Mouse (Mus musculus) forebrain, embryonic 10.5 days (tissue): ENCODE results near the gene Ttc7b. TPM values are rescaled to one million over a fixed set of nuclear protein-coding genes. Genes with fewer than 3 reads are reported as not detected.

Experiments
- DNase-seq: peaks from one replicate; pipeline ENCODE4 v3.0.0-alpha.2; 2017; ENCODE audit warnings: low spot score; ENCODE audit errors: extremely low spot score
- H3K27ac ChIP-seq: fragments of 300-500 bp; sonication (generic); 2 replicates; pipeline ENCODE4 v1.5.1; 2016; ENCODE audit warnings: mild to moderate bottlenecking
- H3K27me3 ChIP-seq: fragments of 300-500 bp; sonication (generic); 2 replicates; pipeline ENCODE4 v1.6.1; 2016; ENCODE audit warnings: mild to moderate bottlenecking; ENCODE audit not compliant: poor library complexity, severe bottlenecking
- H3K36me3 ChIP-seq: fragments of 300-500 bp; sonication (generic); replicated peaks from 2 replicates; pipeline ENCODE4 v1.6.1; 2016; ENCODE audit warnings: mild to moderate bottlenecking, moderate library complexity
- H3K4me1 ChIP-seq: fragments of 300-500 bp; sonication (generic); 2 replicates; pipeline ENCODE4 v1.6.1; 2016
- H3K4me3 ChIP-seq: fragments of 300-500 bp; sonication (generic); 2 replicates; pipeline ENCODE4 v1.5.1; 2016; ENCODE audit warnings: mild to moderate bottlenecking, moderate library complexity
- H3K9me3 ChIP-seq: fragments of 300-500 bp; sonication (generic); 2 replicates; pipeline ENCODE4 v1.6.1; 2016; ENCODE audit warnings: mild to moderate bottlenecking, moderate library complexity
- WGBS: fragments of 180-500 bp; shearing (Covaris S2); methylation state at CpG from one replicate; pipeline ENCODE4 v1.1.7; 2016; 5-methylcytosine and 5-hydroxymethylcytosine counted together
- polyA plus RNA-seq: library from polyadenylated mRNA; unstranded; fragments of >200 nt; fragmentation: Nextera tagmentation; extraction: Ambion mirVana; gene quantifications from 2 replicates; pipeline ENCODE4 v1.2.1, GENCODE M21; 2016

The Ttc7b gene
- polyA plus RNA-seq, 1 experiment from 2014 or later = 5.5 TPM

DNA sequence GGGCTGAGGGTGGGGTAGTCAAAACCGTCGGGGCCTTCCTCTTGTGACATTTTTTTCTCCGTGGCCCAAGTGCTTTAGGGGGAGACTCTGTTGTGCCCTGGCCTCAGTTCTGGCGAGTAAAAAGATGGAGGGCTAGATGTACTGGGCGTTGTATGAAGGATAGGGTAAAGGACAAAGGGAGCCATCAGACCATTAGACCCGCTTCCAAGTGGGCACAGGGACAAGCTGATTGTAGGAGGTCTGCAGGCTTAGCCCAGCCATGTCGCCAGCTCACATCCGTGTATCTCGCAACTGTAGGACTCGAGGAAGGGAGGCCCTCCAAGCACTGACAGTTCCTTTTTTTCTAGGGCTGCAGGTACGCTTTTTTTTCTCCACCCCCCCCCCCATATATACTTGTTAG, 111.9 kb downstream of the Ttc7b start:
- H3K36me3 ChIP-seq = peaks cover 11% of the 10 kb centered on the region

DNA sequence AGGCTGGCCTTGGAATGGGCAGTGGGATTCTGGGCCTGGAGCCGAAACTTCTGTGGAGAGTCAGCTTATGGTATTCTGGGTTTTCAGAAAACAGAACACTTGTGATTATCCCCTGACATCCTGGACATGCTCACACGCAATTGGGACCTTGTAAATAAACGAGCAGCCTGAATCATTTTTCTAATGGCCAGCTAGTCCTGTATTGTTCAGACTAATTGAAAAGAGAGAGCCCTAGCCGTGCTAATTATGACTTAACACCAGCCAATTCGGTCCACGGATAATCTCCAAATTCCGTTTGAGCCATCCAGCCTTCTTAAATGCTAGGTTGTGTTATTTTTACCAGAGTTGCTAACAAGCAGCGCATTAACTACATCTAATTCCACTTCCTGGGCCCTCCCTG, 112.5 kb downstream of the Ttc7b start:
- WGBS = 37% methylated on average over 8 of the region's 8 CpGs
- H3K36me3 ChIP-seq = peaks cover 13% of the 10 kb centered on the region
- H3K4me1 ChIP-seq = peaks cover 56% of the 10 kb centered on the region
- H3K4me3 ChIP-seq = no peak overlapping the region
- DNase-seq = no peak
- H3K27me3 ChIP-seq = no peaks in the 10 kb centered on the region
- peak overlapping the region; percentile 65; the same call in 1 of the 2 replicates for H3K27ac ChIP-seq
- H3K9me3 ChIP-seq = no peaks in the 10 kb centered on the region

More for the DNA sequence above, 111.9 kb downstream of the Ttc7b start:
- H3K4me1 ChIP-seq = peaks cover 56% of the 10 kb centered on the region
- DNase-seq = no peak
- no peaks in the 10 kb centered on the region for H3K9me3 ChIP-seq
- H3K4me3 ChIP-seq = no peak overlapping the region
- no peaks in the 10 kb centered on the region for H3K27me3 ChIP-seq
- WGBS = 84% methylated on average over 11 of the region's 11 CpGs
- H3K27ac ChIP-seq = peak overlapping the region; percentile 65; the same call in 1 of the 2 replicates

DNA sequence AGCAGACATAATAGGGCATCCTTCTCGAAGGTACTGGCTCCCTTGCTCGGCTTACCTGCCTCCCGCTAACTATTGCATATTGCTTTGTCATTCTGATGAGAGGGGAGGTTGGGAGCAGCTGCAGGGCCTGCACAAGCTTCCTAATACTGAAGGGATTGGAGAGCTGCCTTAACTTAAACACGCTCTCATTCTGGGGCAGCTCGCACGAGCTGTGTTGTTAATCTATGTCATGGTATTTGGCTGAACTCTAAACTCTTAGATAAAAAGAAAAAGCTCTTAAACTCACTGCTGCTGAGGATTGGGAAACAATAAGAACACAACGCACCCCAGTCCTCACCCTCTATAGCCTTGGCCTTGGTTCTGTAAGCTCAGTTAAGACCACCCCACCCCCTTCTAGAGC, 113.3 kb downstream of the Ttc7b start:
- Histone ChIP-seq H3K27me3 (no peaks in the 10 kb centered on the region), H3K4me1 (peaks cover 56% of the 10 kb centered on the region), H3K4me3 (no peak overlapping the region), H3K36me3 (peaks cover 13% of the 10 kb centered on the region), H3K27ac (no peak overlapping the region), H3K9me3 (no peaks in the 10 kb centered on the region)
- WGBS = 47% methylated on average over 7 of the region's 7 CpGs
- DNase-seq = no peak

DNA sequence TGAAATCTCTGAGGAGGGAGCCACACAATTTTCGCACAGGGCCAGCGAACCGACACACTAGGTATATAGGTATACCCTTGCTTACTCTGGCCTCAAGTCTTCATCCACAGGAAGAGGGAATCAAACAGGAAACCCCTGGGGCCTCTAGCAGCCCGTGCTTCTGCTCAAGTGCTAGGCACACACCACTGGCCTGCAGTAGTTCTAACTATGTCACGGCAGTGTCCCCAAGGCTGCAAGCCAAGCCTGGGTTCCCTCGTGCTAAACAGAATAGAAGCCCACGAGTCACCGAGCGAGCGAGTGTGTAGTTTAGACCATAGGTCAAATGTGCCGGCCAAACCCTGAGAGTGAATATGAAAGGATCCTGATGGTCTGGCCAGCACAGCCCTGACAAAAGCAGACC, 114.5 kb downstream of the Ttc7b start:
- peaks cover 23% of the 10 kb centered on the region for H3K36me3 ChIP-seq
- H3K9me3 ChIP-seq = no peaks in the 10 kb centered on the region
- WGBS = 86% methylated on average over 11 of the region's 11 CpGs
- H3K4me3 ChIP-seq = no peak overlapping the region
- no peak for DNase-seq
- peaks cover 52% of the 10 kb centered on the region for H3K4me1 ChIP-seq
- H3K27me3 ChIP-seq = no peaks in the 10 kb centered on the region
- H3K27ac ChIP-seq = peak overlapping the region; percentile 53; the same call in 1 of the 2 replicates

DNA sequence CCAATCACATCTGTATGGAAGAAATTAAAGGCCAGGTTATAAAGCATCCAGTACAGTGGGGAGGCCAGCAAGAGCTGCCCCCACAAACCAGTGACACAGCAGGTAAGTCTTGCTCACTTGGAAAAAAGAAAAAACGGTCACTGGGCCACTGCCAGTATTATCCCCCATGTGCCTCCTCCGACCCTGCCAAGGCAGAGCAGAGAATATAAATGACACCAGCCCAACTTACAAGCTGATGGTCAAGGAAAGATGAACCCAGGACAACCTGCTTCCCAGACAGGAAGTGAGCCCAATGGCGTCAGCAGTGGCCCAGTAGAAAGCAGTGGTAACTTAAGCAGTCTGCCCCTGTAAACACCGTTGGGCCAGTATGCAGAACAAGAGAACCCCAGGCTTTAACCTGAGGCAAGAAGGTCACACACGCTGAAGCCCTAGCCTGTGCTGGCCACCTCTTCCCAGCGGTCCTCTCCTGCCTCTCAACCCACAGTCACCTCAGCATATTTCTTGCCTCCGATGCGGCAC, 115.1 kb downstream of the Ttc7b start:
- Histone ChIP-seq H3K36me3 (peaks cover 29% of the 10 kb centered on the region), H3K4me1 (peaks cover 51% of the 10 kb centered on the region), H3K27me3 (no peaks in the 10 kb centered on the region), H3K9me3 (no peaks in the 10 kb centered on the region), H3K27ac (no peak overlapping the region; the same call in 1 of the 2 replicates), H3K4me3 (no peak overlapping the region)
- WGBS = 87% methylated on average over 8 of the region's 8 CpGs
- DNase-seq = no peak

DNA sequence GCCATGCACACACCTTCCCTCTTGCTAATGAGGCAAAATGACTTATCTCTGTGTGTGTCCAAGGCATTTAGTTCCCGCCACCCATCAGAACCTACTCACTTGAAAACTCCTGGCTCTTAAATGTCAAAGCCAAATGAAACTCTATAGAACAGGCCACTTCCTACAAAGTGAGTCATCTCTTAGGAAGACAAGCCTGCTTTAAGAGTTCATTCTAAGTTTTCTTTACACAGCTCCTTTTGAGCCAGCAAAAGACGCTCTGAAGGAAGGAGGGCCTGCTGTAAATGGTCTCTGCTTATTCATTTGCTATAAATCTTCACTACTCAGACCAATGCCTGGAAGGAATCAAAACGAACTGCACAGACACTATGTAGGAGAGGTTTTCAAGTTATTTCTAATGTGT, 116.2 kb downstream of the Ttc7b start:
- Histone ChIP-seq H3K27me3 (no peaks in the 10 kb centered on the region), H3K4me1 (peaks cover 43% of the 10 kb centered on the region), H3K4me3 (no peak overlapping the region), H3K27ac (no peak overlapping the region), H3K9me3 (no peaks in the 10 kb centered on the region), H3K36me3 (peaks cover 32% of the 10 kb centered on the region)
- DNase-seq = no peak
- WGBS = 82% methylated on average over 3 of the region's 3 CpGs

DNA sequence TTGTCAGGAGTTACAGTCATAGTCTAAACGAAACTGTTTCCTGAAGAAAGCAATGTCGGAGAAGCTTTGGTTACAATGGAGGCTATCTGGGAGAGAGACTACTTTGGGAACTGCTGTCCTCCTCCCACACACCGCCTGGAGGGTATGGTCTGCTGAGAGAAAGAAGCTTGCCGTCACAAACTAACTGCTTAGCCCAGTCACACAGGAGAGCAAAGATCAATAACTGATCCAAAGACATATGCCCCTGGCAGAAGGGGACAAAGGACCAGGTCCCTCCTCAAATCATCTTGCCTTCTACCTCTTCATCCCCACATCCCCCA, 117.7 kb downstream of the Ttc7b start:
- peaks cover 32% of the 10 kb centered on the region for H3K36me3 ChIP-seq
- no peak overlapping the region for H3K4me3 ChIP-seq
- no peaks in the 10 kb centered on the region for H3K9me3 ChIP-seq
- H3K27ac ChIP-seq = no peak overlapping the region
- DNase-seq = no peak
- H3K4me1 ChIP-seq = peaks cover 40% of the 10 kb centered on the region
- 91% methylated on average over 4 of the region's 4 CpGs for WGBS
- no peaks in the 10 kb centered on the region for H3K27me3 ChIP-seq

DNA sequence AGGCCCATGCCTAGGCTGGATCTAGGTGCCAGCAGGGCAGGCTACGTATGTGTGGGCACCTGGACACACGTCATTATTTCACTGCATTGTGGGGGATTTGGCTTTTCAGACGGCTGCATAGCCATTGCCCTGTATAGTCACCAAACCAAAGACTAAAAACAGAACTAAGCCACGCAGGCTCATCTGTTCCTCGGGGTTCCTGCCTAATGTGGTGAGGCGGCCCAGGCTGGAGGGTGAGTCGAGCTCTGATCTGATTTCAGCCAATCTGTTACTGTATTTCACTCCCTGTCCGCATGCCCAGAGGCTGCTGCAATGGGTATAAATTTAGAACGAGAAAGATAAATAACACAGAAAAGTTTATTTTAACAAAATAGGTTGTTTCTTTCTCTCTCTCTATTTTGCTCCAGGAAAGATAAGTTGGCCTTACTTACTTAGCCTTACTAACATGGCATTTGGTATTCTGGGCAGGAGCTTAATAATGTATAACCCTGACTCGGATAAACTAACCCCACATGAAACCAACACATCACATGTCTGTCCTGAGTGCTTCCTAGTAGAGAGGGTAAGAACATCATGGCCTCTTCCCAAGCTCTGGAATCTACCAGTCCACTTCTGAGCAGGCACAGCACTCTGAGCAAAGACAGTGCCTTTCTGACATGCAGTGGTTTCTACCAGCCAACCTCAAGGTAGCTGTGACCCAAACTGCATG, 118.2 kb downstream of the Ttc7b start:
- H3K9me3 ChIP-seq = no peaks in the 10 kb centered on the region
- H3K4me3 ChIP-seq = no peak overlapping the region
- no peaks in the 10 kb centered on the region for H3K27me3 ChIP-seq
- peaks cover 36% of the 10 kb centered on the region for H3K36me3 ChIP-seq
- H3K4me1 ChIP-seq = peaks cover 40% of the 10 kb centered on the region
- H3K27ac ChIP-seq = no peak overlapping the region
- DNase-seq = no peak
- WGBS = 93% methylated on average over 10 of the region's 10 CpGs

DNA sequence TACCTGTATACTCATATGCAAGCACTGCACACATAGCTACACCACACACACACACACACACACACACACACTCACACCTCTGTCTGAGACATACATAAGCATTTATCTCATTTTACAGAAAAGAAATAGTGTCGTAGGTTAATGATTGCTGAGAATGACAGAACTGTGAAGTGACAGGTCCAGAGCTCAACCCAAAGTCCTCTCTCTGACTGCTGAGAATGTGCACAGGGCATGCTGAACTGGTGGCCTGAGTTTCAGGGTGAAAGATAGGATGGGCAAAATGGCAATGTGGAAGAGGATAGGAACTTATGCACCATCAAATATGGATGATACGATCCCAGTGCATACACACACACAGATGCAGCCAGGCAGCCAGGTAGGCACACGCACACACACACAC, 120.5 kb downstream of the Ttc7b start:
- peaks cover 43% of the 10 kb centered on the region for H3K36me3 ChIP-seq
- DNase-seq = no peak
- H3K4me3 ChIP-seq = no peak overlapping the region
- H3K4me1 ChIP-seq = peaks cover 22% of the 10 kb centered on the region; the same call in 1 of the 2 replicates
- WGBS = 91% methylated on average over 3 of the region's 3 CpGs
- H3K9me3 ChIP-seq = no peaks in the 10 kb centered on the region
- H3K27ac ChIP-seq = no peak overlapping the region
- H3K27me3 ChIP-seq = no peaks in the 10 kb centered on the region

DNA sequence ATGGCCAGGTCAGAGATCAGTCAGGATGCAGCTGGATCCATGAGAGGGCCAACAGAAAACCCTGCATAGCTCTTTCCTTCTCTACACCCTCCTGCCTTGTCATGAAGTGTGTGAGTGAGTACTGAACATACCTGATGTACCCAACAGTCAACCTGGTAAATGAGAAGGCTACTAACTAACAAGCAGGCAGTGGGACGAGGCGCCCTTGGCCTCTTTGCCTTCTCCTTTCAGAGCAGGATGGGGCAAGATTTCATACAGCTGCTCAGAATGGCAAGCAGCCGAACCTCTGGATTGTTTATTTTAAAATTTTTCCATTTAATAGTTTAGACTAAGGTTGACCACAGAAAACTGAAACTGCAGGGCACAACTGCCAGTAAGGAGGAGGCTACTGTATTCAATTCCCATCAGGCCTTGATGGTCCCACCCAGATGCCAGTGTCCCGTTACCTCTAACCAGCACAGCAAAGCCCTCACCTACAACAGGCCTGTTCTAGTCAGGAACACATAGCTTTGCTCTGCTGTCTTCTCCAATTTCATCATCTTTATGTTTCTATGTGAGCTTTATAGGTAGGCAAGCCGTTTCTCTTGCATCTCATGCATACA, 121.4 kb downstream of the Ttc7b start:
- no peak overlapping the region for H3K27ac ChIP-seq
- H3K4me3 ChIP-seq = no peak overlapping the region
- DNase-seq = no peak
- peaks cover 51% of the 10 kb centered on the region for H3K36me3 ChIP-seq
- no peaks in the 10 kb centered on the region for H3K27me3 ChIP-seq
- no peaks in the 10 kb centered on the region for H3K9me3 ChIP-seq
- H3K4me1 ChIP-seq = peaks cover 19% of the 10 kb centered on the region; the same call in 1 of the 2 replicates
- WGBS = 91% methylated on average over 5 of the region's 5 CpGs

DNA sequence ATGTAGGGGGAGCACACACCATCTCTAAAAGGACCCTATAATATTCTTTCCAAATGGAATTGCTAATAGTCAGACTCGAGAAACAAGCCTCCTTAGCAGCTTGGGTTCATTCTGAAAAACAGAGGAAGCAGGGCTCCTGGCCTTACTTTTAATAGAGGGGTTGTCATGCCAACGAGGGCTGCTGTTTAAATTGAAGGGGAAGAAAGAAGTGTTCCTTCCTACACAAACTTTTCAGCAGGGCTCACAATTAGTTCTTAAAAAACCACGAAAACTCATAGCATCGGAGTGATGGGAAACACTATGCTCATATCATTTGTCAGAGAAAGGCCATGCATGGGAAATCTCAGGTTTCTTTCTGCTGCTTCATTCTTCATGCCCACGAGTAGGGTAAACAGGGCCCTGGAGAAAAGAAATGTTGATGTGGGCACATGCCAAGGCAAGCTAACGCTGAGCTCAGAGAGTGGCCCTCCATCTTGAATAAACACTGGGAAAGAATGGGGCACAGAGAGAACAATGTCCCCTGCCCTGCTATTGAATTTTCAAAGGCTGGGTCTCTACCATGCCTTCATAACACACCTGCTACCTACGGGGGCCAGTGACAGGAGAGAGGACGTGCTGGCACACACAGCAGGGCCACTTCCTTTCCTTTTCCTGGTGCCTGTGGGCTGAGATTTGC, 122.2 kb downstream of the Ttc7b start:
- Histone ChIP-seq H3K4me3 (no peak overlapping the region), H3K9me3 (no peaks in the 10 kb centered on the region), H3K27ac (0 out of 2 replicates have a peak overlapping the region, but pooled peaks have one; percentile 32), H3K36me3 (peaks cover 54% of the 10 kb centered on the region), H3K27me3 (no peaks in the 10 kb centered on the region), H3K4me1 (peaks cover 16% of the 10 kb centered on the region; the same call in 1 of the 2 replicates)
- no peak for DNase-seq
- WGBS = 80% methylated on average over 8 of the region's 8 CpGs

DNA sequence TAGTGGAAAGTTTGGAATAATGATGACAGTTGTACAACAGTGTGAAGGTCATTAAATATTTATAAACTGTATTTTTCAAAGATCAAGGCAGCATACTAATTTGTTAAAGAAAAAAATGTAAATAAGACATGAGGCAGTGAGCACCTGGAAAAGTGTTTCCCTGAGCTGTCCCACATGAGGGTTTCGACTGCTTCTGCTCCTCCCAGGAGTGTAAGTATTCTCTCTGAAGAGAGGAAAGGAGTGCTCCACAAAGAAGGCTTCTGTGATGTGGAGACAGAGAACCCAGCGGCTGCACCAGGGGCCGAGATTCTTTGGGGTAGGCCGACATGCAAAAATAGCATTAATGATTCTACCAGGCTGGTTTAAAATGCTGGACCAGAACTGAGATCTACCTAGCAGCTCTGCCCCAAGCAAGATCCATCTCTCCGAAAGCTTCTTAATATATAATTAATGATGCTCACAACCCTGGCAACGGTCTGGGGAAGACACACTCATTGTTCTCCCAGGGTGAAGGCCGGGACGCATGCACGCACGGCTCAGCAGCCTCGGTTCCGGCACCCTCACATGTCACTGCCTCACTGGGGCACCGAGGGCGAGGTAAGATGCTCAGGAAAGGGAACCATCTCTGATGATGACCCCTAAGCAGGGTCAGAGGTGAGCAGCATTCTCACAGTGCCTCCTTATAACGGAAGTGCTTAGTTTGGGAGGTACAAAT, 123.0 kb downstream of the Ttc7b start:
- Histone ChIP-seq H3K9me3 (no peaks in the 10 kb centered on the region), H3K4me3 (no peak overlapping the region), H3K36me3 (peaks cover 46% of the 10 kb centered on the region), H3K27me3 (no peaks in the 10 kb centered on the region), H3K4me1 (peaks cover 16% of the 10 kb centered on the region; the same call in 1 of the 2 replicates), H3K27ac (no peak overlapping the region)
- WGBS = 90% methylated on average over 15 of the region's 15 CpGs
- DNase-seq = no peak
